Comparison of ENCODE assay signal across 28 mouse cellular contexts in the genomic region with DNA sequence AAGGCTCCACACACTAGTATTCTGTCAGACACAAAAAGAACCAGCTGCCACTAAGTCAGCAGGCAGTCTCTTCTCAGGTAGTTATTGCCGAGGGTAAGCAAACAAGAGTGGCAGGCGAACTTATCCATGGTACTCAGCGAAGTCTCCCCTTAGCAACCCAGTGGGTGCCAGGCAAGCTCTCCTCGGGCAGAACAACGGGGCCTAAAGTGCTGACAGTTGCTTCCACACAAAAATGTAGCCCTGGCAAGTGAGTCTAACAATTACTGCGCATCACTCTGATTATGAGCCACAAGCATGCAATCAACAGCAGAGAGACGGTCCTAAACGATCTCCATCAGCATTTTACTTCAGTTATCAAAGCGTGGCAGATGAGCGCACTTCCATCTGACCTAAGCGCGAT.
"Had no signal": no experiment of that assay in that cellular context is flagged by ENCODE, and none has a peak within 500 bp of the region (broad histone marks: within the 10 kb centered on the region; RNA-seq: fewer than 3 reads in every experiment).

No protein-coding gene starts in this region.

- H3K9me3 ChIP-seq: heart, embryonic 13.5 days; heart, embryonic 15.5 days; hindbrain, embryonic 13.5 days; hindbrain, embryonic 15.5 days; kidney, embryonic 15.5 days; limb, embryonic 10.5 days; limb, embryonic 12.5 days; liver, embryonic 13.5 days; liver, embryonic 15.5 days had no signal

- H3K4me3 ChIP-seq: heart, embryonic 13.5 days; heart, embryonic 15.5 days; hindbrain, embryonic 13.5 days; hindbrain, embryonic 15.5 days; kidney, embryonic 15.5 days; layer of hippocampus, adult 2 months; left cerebral cortex, adult 2 months; limb, embryonic 10.5 days; limb, embryonic 12.5 days; liver, embryonic 13.5 days; liver, embryonic 15.5 days had no signal

- ATAC-seq: hindbrain, postnatal 0 days; intestine, embryonic 16.5 days; liver, postnatal 0 days had no signal

- H3K36me3 ChIP-seq: heart, embryonic 15.5 days; hindbrain, embryonic 13.5 days; hindbrain, embryonic 15.5 days; kidney, embryonic 15.5 days; limb, embryonic 10.5 days; limb, embryonic 12.5 days; liver, embryonic 13.5 days; liver, embryonic 15.5 days had no signal

- H3K27ac ChIP-seq: heart, embryonic 13.5 days; heart, embryonic 15.5 days; hindbrain, embryonic 13.5 days; hindbrain, embryonic 15.5 days; hindbrain, postnatal 0 days; kidney, embryonic 15.5 days; kidney, postnatal 0 days; layer of hippocampus, adult 2 months; left cerebral cortex, adult 2 months; limb, embryonic 10.5 days; limb, embryonic 12.5 days; liver, embryonic 13.5 days; liver, embryonic 15.5 days had no signal

- DNase-seq: gastrocnemius, postnatal 14 days; gastrocnemius, postnatal 36 days; heart, adult 18-20 months; heart, postnatal 14 days; heart, postnatal 36 days; kidney, adult 11 months; kidney, adult 2 months; kidney, adult 9 months; kidney, postnatal 14 days; kidney, postnatal 36 days; liver; liver, embryonic 13.5 days; liver, postnatal 0 days had no signal

- H3K27me3 ChIP-seq: heart, embryonic 13.5 days; heart, embryonic 15.5 days; hindbrain, embryonic 13.5 days; hindbrain, embryonic 15.5 days; kidney, embryonic 15.5 days; limb, embryonic 12.5 days; liver, embryonic 13.5 days; liver, embryonic 15.5 days had no signal

- H3K9ac ChIP-seq: heart, embryonic 13.5 days; heart, embryonic 15.5 days; hindbrain, embryonic 13.5 days; hindbrain, embryonic 15.5 days; kidney, embryonic 15.5 days; limb, embryonic 12.5 days; liver, embryonic 13.5 days; liver, embryonic 15.5 days; liver, postnatal 0 days had no signal

- H3K4me2 ChIP-seq: heart, embryonic 11.5 days; heart, embryonic 13.5 days; heart, embryonic 15.5 days; hindbrain, embryonic 13.5 days; hindbrain, embryonic 15.5 days; kidney, embryonic 15.5 days; limb, embryonic 12.5 days; liver, embryonic 11.5 days; liver, embryonic 13.5 days; liver, embryonic 15.5 days had no signal

- H3K4me1 ChIP-seq: heart, embryonic 15.5 days; kidney, embryonic 15.5 days; limb, embryonic 10.5 days; limb, embryonic 12.5 days; liver, embryonic 13.5 days; liver, embryonic 15.5 days had no signal
